Mouse (Mus musculus): Measurements from ENCODE around the gene Lpin2. TPM values are rescaled to one million over a fixed set of nuclear protein-coding genes. Genes with fewer than 3 reads are reported as not detected.

Gene Lpin2
- 122 and 133 TPM in 2 replicates for polyA plus RNA-seq (2012; ENCODE audit: insufficient read depth, insufficient read length, missing spikeins)

DNA sequence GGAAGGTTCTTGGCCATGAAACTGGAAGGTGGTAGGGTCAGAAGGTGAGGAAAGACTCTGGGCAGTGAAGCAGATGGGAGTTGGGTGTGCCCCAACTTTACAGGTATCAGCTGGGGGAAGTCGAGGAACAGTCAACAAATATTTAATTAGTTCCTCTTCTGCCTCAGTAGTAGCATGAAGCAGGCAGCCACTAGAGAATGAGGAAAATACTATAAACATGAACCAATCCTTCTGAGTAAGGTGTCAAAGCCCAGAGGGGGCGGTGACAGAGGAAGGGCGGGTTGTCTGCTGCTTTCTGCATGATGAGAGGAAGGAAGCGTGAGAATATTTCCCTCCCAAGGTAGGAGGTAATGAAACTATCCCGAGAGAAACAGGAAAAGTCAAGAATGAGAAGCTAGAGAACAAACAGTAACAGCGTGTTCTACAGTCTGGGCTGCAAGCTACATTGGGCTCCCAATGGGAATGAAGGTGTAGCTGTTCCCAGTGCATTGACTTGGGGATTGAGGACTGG, at the start of gene Lpin2:
Gene Lpin2, plus strand, starts transcription at position 350 of the 511 bp plus-strand sequence.
- TF ChIP-seq POLR2A (IDR thresholded peaks at IDR 0.05; ENCODE audit: borderline replicate concordance, low read depth, low read length) (no peak), CTCF (IDR thresholded peaks at IDR 0.05; ENCODE audit: low read depth, low read length) (no peak)
- H3K4me1 ChIP-seq (ENCODE audit: control insufficient read depth, insufficient read depth, low read length): peaks cover 50% of the 10 kb centered on the region
- peak within 1 kb of the TSS; percentile 64 for H3K4me3 ChIP-seq (ENCODE audit: insufficient read depth, low read length)
- H3K27ac ChIP-seq (ENCODE audit: insufficient read depth, low read depth, low read length): peak within 1 kb of the TSS; percentile 59

DNA sequence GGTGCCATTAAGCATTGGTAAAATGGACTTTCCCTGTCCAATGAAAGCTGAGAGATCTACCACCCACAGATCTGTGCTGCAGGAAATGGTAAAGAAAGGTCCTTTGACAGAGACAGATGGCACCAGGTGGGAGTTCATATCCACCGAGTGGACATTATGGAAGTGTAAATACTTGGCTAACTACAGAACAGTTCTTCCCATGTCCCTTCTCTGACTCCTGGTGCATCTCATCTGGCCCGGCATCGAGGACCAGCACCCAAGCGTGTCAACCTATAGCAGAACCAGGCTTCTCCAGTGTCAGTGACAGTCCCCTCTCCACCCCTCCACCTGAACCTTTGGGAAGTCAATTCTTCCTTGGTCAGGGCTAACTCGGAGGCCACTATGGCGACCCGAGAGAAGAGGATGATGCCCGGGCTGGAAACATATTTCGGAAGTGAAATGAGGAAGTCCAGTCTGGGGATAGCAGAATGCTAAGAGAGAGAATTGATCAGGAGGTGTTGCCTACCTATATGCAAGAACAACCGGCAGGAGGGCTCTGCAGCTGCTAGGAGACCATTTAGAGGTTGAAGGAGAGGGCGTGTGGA, 49.4 kb upstream of the Lpin2 start:
- no peak for TF ChIP-seq CTCF (IDR thresholded peaks at IDR 0.05; ENCODE audit: low read depth, low read length)
- no peak for TF ChIP-seq POLR2A (IDR thresholded peaks at IDR 0.05; ENCODE audit: borderline replicate concordance, low read depth, low read length)
- H3K4me1 ChIP-seq (ENCODE audit: control insufficient read depth, insufficient read depth, low read length): peaks cover 44% of the 10 kb centered on the region

DNA sequence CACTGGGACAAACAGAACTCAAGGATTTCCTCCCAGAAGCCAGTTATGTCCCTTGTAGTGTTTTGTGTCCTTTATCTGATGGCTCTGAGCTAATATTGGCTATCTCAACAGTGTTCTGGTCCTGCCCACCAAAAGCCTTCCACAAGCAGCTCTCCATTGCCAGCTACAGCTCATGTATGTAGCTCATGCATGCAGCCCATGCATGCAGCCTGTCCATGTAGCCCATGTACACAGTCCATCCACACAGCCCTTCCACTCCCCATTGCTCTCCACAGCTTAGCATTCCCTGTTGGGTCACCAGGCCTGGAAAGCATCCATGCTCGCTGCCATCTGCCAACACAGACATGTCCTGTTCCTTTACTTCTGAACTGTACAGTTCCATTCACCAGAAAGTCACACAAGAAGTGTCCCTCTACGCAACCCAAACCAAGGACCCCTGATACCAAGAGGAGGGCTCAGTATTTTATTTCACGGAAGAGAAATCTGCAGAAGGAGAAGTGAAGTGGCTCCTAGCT, 47.9 kb upstream of the Lpin2 start:
- no peak overlapping the region for H3K4me3 ChIP-seq (ENCODE audit: insufficient read depth, low read length)
- peaks cover 42% of the 10 kb centered on the region for H3K4me1 ChIP-seq (ENCODE audit: control insufficient read depth, insufficient read depth, low read length)
- TF ChIP-seq CTCF (IDR thresholded peaks at IDR 0.05; ENCODE audit: low read depth, low read length) (no peak), POLR2A (IDR thresholded peaks at IDR 0.05; ENCODE audit: borderline replicate concordance, low read depth, low read length) (no peak)
- H3K27ac ChIP-seq (ENCODE audit: insufficient read depth, low read depth, low read length): peak overlapping the region; percentile 89

More for the DNA sequence above, 49.4 kb upstream of the Lpin2 start:
- no peak overlapping the region for H3K4me3 ChIP-seq (ENCODE audit: insufficient read depth, low read length)
- peak overlapping the region; percentile 36 for H3K27ac ChIP-seq (ENCODE audit: insufficient read depth, low read depth, low read length)

DNA sequence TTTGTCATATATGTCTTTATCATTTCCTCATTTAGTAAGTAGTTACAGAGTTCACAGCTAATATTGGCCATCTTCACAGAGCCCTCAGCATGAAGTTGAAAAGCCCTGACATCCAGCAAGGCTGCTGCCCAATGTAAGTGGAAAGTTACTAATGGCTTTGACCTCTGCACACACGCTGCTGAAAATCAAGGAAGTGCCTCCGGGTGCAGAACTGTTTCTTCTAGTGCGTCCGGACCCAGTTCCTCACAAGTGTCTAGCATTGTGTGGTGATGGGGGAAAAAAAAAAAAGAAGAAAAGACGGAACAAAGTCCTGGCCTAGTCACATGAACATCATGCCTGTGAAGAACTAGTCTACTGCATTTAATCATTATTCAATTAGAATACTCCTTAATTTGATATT, 47.3 kb upstream of the Lpin2 start:
- H3K27ac ChIP-seq (ENCODE audit: insufficient read depth, low read depth, low read length): peak overlapping the region; percentile 89
- H3K4me1 ChIP-seq (ENCODE audit: control insufficient read depth, insufficient read depth, low read length): peaks cover 42% of the 10 kb centered on the region
- TF ChIP-seq CTCF (IDR thresholded peaks at IDR 0.05; ENCODE audit: low read depth, low read length) (no peak), POLR2A (IDR thresholded peaks at IDR 0.05; ENCODE audit: borderline replicate concordance, low read depth, low read length) (no peak)
- no peak overlapping the region for H3K4me3 ChIP-seq (ENCODE audit: insufficient read depth, low read length)

DNA sequence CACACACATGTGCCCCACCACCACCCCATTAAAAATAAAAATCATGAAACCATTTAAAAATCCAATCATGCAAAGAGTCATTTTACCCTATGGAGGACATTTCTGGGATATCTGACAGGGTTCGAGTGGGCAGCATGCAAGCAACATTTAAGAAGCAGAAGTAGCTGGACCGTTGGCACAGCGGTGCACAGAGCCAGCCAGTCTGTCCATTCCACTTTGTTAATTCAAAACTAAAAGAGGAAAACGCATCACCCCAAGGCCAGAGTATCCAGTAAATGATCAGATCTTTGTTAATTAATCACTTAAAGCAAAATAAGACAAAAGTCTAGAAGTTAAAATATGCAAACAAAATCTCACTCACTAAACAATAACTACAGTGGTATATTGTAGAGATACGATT, 46.5 kb upstream of the Lpin2 start:
- Histone ChIP-seq H3K27ac (ENCODE audit: insufficient read depth, low read depth, low read length) (peak overlapping the region; percentile 99), H3K4me1 (ENCODE audit: control insufficient read depth, insufficient read depth, low read length) (peaks cover 42% of the 10 kb centered on the region), H3K4me3 (ENCODE audit: insufficient read depth, low read length) (no peak overlapping the region)
- no peak for TF ChIP-seq CTCF (IDR thresholded peaks at IDR 0.05; ENCODE audit: low read depth, low read length)

DNA sequence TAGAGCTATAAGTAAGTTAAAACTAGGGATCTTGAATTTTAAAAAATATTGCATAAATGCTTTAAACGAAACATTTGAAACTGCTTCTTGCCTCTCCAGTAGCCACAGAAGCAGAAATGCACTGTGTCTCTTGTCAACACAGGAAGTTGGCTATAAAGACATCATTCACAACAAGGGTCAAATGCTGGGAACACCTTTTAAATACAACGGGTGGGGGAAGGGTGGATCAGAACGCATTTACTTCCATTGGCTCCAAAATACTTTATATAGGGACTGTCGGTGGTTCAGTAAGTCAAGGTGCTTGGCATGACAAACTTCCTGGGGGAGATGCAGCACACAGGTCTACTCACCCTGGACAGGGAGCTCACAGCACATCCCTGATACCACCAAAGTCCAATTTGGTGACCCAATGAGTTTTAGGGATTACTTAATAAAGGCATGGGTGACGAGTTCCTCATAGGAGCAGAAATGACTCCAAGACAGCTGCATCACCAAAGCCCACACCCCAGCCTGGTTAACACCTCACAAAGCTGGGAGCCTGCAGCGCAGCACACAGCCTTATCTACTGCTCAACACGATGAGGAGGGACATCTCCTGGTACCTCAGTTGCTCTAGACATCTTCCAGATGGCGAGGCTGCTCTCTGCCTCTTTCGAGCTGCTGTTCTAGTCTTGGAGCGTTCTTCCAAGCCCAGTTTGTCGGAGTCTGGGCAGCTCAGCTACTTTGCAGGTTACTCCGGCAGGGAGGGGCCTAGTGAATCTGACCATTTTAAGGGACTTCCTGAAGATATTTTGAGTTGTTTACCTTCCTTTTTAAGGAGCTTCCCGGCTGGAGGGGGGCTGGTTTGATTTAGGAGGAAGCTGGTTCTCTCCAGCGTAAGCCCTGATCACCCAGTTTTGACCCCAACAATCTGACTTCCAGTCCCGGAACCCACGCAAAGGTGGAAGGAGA, 45.7 kb upstream of the Lpin2 start:
- Histone ChIP-seq H3K4me1 (ENCODE audit: control insufficient read depth, insufficient read depth, low read length) (peaks cover 42% of the 10 kb centered on the region), H3K4me3 (ENCODE audit: insufficient read depth, low read length) (no peak overlapping the region), H3K27ac (ENCODE audit: insufficient read depth, low read depth, low read length) (peak overlapping the region; percentile 1; the same call in 1 of the 2 replicates)
- TF ChIP-seq POLR2A (IDR thresholded peaks at IDR 0.05; ENCODE audit: borderline replicate concordance, low read depth, low read length): no peak
- no peak for TF ChIP-seq CTCF (IDR thresholded peaks at IDR 0.05; ENCODE audit: low read depth, low read length)

DNA sequence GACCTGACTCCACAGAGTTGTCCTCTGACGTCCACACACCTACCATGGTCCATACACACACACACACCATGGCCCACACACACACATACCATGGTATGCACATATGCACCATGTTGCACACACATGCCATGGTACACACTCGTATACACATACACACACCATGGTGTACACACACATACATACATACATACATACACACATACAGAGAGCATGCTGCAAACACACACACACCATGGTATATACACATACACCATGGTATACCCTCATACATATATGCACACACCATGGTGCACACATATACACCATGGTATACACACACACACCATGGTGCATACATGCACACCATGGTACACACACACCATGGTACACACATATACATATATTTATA, 45.0 kb upstream of the Lpin2 start:
- TF ChIP-seq POLR2A (IDR thresholded peaks at IDR 0.05; ENCODE audit: borderline replicate concordance, low read depth, low read length) (no peak), CTCF (IDR thresholded peaks at IDR 0.05; ENCODE audit: low read depth, low read length) (no peak)
- peaks cover 40% of the 10 kb centered on the region for H3K4me1 ChIP-seq (ENCODE audit: control insufficient read depth, insufficient read depth, low read length)
- no peak overlapping the region for H3K4me3 ChIP-seq (ENCODE audit: insufficient read depth, low read length)
- H3K27ac ChIP-seq (ENCODE audit: insufficient read depth, low read depth, low read length): no peak overlapping the region

DNA sequence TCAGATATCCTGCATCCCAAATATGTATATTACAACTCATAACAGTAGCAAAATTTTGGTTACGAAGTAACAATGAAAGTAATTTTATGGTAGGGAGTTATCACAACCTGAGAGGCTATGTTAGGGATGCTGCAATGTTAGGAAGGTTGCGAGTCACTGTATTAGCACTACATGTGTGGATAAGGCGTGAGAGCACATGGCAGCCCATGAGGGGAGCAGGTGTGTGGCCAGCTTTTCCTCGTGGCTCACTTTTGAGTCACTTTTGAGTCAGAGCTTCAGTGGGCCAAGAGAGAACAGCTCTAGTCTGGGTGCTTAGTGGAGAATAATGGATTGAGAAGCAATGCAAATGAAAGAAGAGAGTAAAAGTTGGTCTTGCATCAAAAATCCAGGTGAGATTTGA, 40.3 kb upstream of the Lpin2 start:
- no peak for TF ChIP-seq POLR2A (IDR thresholded peaks at IDR 0.05; ENCODE audit: borderline replicate concordance, low read depth, low read length)
- no peak for TF ChIP-seq CTCF (IDR thresholded peaks at IDR 0.05; ENCODE audit: low read depth, low read length)
- Histone ChIP-seq H3K4me3 (ENCODE audit: insufficient read depth, low read length) (no peak overlapping the region), H3K27ac (ENCODE audit: insufficient read depth, low read depth, low read length) (no peak overlapping the region), H3K4me1 (ENCODE audit: control insufficient read depth, insufficient read depth, low read length) (peaks cover 10% of the 10 kb centered on the region)

DNA sequence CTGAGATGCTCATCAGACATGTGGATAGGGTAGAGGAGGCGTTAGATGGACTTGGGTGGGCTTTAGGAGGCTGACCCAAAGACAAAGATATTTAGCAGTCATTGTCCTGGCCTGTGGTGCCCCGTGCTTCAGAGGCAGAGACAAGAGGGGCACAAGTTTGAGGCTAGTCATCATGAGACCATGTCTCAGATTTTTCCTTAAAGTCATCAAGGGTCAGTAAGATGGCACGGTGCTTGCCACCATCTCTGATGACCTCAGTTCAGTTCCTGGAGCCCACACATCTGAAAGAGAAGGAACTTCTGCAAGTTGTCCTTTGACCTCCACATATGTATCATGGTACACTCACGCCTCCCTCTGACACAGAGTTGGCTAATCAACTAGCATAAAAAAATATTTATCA, 39.2 kb upstream of the Lpin2 start:
- no peak for TF ChIP-seq CTCF (IDR thresholded peaks at IDR 0.05; ENCODE audit: low read depth, low read length)
- TF ChIP-seq POLR2A (IDR thresholded peaks at IDR 0.05; ENCODE audit: borderline replicate concordance, low read depth, low read length): no peak
- peaks cover 8% of the 10 kb centered on the region for H3K4me1 ChIP-seq (ENCODE audit: control insufficient read depth, insufficient read depth, low read length)
- no peak overlapping the region for H3K27ac ChIP-seq (ENCODE audit: insufficient read depth, low read depth, low read length)
- no peak overlapping the region for H3K4me3 ChIP-seq (ENCODE audit: insufficient read depth, low read length)
